Mouse (Mus musculus) hindbrain, embryonic 10.5 days (tissue): ENCODE data around the gene Stag1. TPM values are rescaled to one million over a fixed set of nuclear protein-coding genes. Genes with fewer than 3 reads are reported as not detected.
"Not testable (repeated sequence)": the region's sequence is repeated elsewhere in the genome, so short reads cannot be mapped to it uniquely, and the experiment has no call there.

Source experiments
- DNase-seq: peaks from one replicate; pipeline ENCODE4 v3.0.0-alpha.2; 2017; ENCODE audit warnings: low spot score
- H3K27ac ChIP-seq: fragments of 300-500 bp; sonication (generic); 2 replicates; pipeline ENCODE4 v1.5.1; 2016; ENCODE audit warnings: mild to moderate bottlenecking, moderate library complexity
- H3K27me3 ChIP-seq: fragments of 300-500 bp; sonication (generic); 2 replicates; pipeline ENCODE4 v1.6.1; 2016; ENCODE audit warnings: mild to moderate bottlenecking; ENCODE audit not compliant: poor library complexity, insufficient read depth, severe bottlenecking
- H3K36me3 ChIP-seq: fragments of 300-500 bp; sonication (generic); 2 replicates; pipeline ENCODE4 v1.6.1; 2016; ENCODE audit warnings: mild to moderate bottlenecking, moderate library complexity
- H3K4me1 ChIP-seq: fragments of 300-500 bp; sonication (generic); replicated peaks from 2 replicates; pipeline ENCODE4 v1.6.1; 2016; ENCODE audit warnings: mild to moderate bottlenecking
- H3K4me3 ChIP-seq: fragments of 300-500 bp; sonication (generic); 2 replicates; pipeline ENCODE4 v1.5.1; 2016; ENCODE audit warnings: mild to moderate bottlenecking, moderate library complexity
- H3K9me3 ChIP-seq: fragments of 300-500 bp; sonication (generic); 2 replicates; pipeline ENCODE4 v1.6.1; 2016; ENCODE audit warnings: mild to moderate bottlenecking, moderate library complexity
- WGBS: fragments of 180-500 bp; shearing (Covaris S2); methylation state at CpG from one replicate; pipeline ENCODE4 v1.1.7; 2016; 5-methylcytosine and 5-hydroxymethylcytosine counted together
- polyA plus RNA-seq: library from polyadenylated mRNA; unstranded; fragments of >200 nt; fragmentation: Nextera tagmentation; extraction: Ambion mirVana; gene quantifications from 2 replicates; pipeline ENCODE4 v1.2.1, GENCODE M21; 2016

Gene Stag1
- polyA plus RNA-seq, 1 experiment from 2014 or later, result 40.6 TPM

- Histone ChIP-seq H3K4me1 (no peaks in the 10 kb centered on the region), H3K27me3 (no peaks in the 10 kb centered on the region), H3K36me3 (peaks cover 15% of the 10 kb centered on the region), H3K27ac (no peak overlapping the region), H3K9me3 (0 out of 2 replicates have a peak, but pooled peaks cover 4% of the 10 kb centered on the region), H3K4me3 (no peak overlapping the region)
- DNase-seq, result no peak
Measured at GRCm38 (mm10) chr9:100660587-100660986, 63.0 kb downstream of the Stag1 start.

GRCm38 (mm10) chr9:100663473-100664134, 66.0 kb downstream of the Stag1 start:
- DNase-seq, result no peak
- Histone ChIP-seq H3K27ac (no peak overlapping the region), H3K9me3 (0 out of 2 replicates have a peak, but pooled peaks cover 4% of the 10 kb centered on the region), H3K4me3 (no peak overlapping the region), H3K4me1 (no peaks in the 10 kb centered on the region), H3K36me3 (peaks cover 15% of the 10 kb centered on the region), H3K27me3 (no peaks in the 10 kb centered on the region)
- WGBS, result 91% methylated on average over 4 of the region's 4 CpGs

- no peaks in the 10 kb centered on the region for H3K27me3 ChIP-seq
- DNase-seq, result no peak
- WGBS, result 93% methylated on average over 5 of the region's 5 CpGs
- no peak overlapping the region for H3K4me3 ChIP-seq
- no peaks in the 10 kb centered on the region for H3K4me1 ChIP-seq
- H3K9me3 ChIP-seq, result no peaks in the 10 kb centered on the region
- no peaks in the 10 kb centered on the region for H3K36me3 ChIP-seq
- H3K27ac ChIP-seq, result no peak overlapping the region
Measured at GRCm38 (mm10) chr9:100670151-100670550, 72.6 kb downstream of the Stag1 start.

- Histone ChIP-seq H3K4me3 (no peak overlapping the region), H3K4me1 (no peaks in the 10 kb centered on the region), H3K9me3 (no peaks in the 10 kb centered on the region), H3K27me3 (no peaks in the 10 kb centered on the region), H3K27ac (no peak overlapping the region), H3K36me3 (no peaks in the 10 kb centered on the region)
- DNase-seq, result no peak
Measured at GRCm38 (mm10) chr9:100679036-100679435, 81.4 kb downstream of the Stag1 start.

GRCm38 (mm10) chr9:100682285-100682684, 84.7 kb downstream of the Stag1 start:
- H3K27ac ChIP-seq, result no peak overlapping the region
- no peaks in the 10 kb centered on the region for H3K9me3 ChIP-seq
- no peaks in the 10 kb centered on the region for H3K36me3 ChIP-seq
- H3K27me3 ChIP-seq, result no peaks in the 10 kb centered on the region
- no peak overlapping the region for H3K4me3 ChIP-seq
- H3K4me1 ChIP-seq, result peaks cover 17% of the 10 kb centered on the region
- DNase-seq, result no peak

GRCm38 (mm10) chr9:100685769-100686487, 88.3 kb downstream of the Stag1 start:
- DNase-seq, result peak; percentile 49
- Histone ChIP-seq H3K27ac (no peak overlapping the region), H3K36me3 (no peaks in the 10 kb centered on the region), H3K27me3 (no peaks in the 10 kb centered on the region), H3K4me3 (no peak overlapping the region), H3K4me1 (peaks cover 17% of the 10 kb centered on the region), H3K9me3 (no peaks in the 10 kb centered on the region)
- WGBS, result 26% methylated on average over 3 of the region's 3 CpGs

- no peak overlapping the region for H3K4me3 ChIP-seq
- 88% methylated on average over 3 of the region's 3 CpGs for WGBS
- H3K27ac ChIP-seq, result no peak overlapping the region
- no peak for DNase-seq
- no peaks in the 10 kb centered on the region for H3K9me3 ChIP-seq
- H3K36me3 ChIP-seq, result no peaks in the 10 kb centered on the region
- H3K4me1 ChIP-seq, result peaks cover 17% of the 10 kb centered on the region
- H3K27me3 ChIP-seq, result no peaks in the 10 kb centered on the region
Measured at GRCm38 (mm10) chr9:100689765-100690316, 92.2 kb downstream of the Stag1 start.

- 79% methylated on average over 1 of the region's 1 CpGs for WGBS
- H3K4me1 ChIP-seq, result no peaks in the 10 kb centered on the region
- H3K27ac ChIP-seq, result no peak overlapping the region
- no peak overlapping the region for H3K4me3 ChIP-seq
- no peaks in the 10 kb centered on the region for H3K36me3 ChIP-seq
- no peak for DNase-seq
- no peaks in the 10 kb centered on the region for H3K27me3 ChIP-seq
- no peaks in the 10 kb centered on the region for H3K9me3 ChIP-seq
Measured at GRCm38 (mm10) chr9:100692239-100692638, 94.6 kb downstream of the Stag1 start.

- WGBS, result 93% methylated on average over 2 of the region's 2 CpGs
- H3K27ac ChIP-seq, result no peak overlapping the region
Measured at GRCm38 (mm10) chr9:100696537-100696936, 98.9 kb downstream of the Stag1 start.

GRCm38 (mm10) chr9:100707644-100708043, 110.0 kb downstream of the Stag1 start:
- H3K4me1 ChIP-seq, result no peaks in the 10 kb centered on the region
- no peak overlapping the region for H3K27ac ChIP-seq
- no peaks in the 10 kb centered on the region for H3K27me3 ChIP-seq
- WGBS, result 88% methylated on average over 1 of the region's 1 CpGs
- no peak overlapping the region for H3K4me3 ChIP-seq
- H3K9me3 ChIP-seq, result no peaks in the 10 kb centered on the region
- H3K36me3 ChIP-seq, result no peaks in the 10 kb centered on the region
- no peak for DNase-seq

More at GRCm38 (mm10) chr9:100696537-100696936, 98.9 kb downstream of the Stag1 start:
- H3K36me3 ChIP-seq, result no peaks in the 10 kb centered on the region
- no peaks in the 10 kb centered on the region for H3K27me3 ChIP-seq
- no peak overlapping the region for H3K4me3 ChIP-seq
- no peaks in the 10 kb centered on the region for H3K4me1 ChIP-seq
- H3K9me3 ChIP-seq, result no peaks in the 10 kb centered on the region
- no peak for DNase-seq

- H3K27ac ChIP-seq, result no peak overlapping the region
- DNase-seq, result no peak
Measured at GRCm38 (mm10) chr9:100711665-100712064, 114.1 kb downstream of the Stag1 start.

GRCm38 (mm10) chr9:100724832-100725231, 127.2 kb downstream of the Stag1 start:
- not testable (repeated sequence) for H3K4me3 ChIP-seq, H3K9me3 ChIP-seq, H3K27me3 ChIP-seq, H3K4me1 ChIP-seq, DNase-seq, H3K27ac ChIP-seq
- 92% methylated on average over 2 of the region's 2 CpGs for WGBS
- H3K36me3 ChIP-seq, result peaks cover 19% of the 10 kb centered on the region

More at GRCm38 (mm10) chr9:100711665-100712064, 114.1 kb downstream of the Stag1 start:
- no peak overlapping the region for H3K4me3 ChIP-seq
- peaks cover 10% of the 10 kb centered on the region; the same call in 1 of the 2 replicates for H3K36me3 ChIP-seq
- 78% methylated on average over 2 of the region's 2 CpGs for WGBS
- H3K4me1 ChIP-seq, result no peaks in the 10 kb centered on the region
- no peaks in the 10 kb centered on the region for H3K27me3 ChIP-seq
- H3K9me3 ChIP-seq, result no peaks in the 10 kb centered on the region

GRCm38 (mm10) chr9:100731839-100732238, 134.2 kb downstream of the Stag1 start:
- Histone ChIP-seq H3K4me1 (peaks cover 10% of the 10 kb centered on the region), H3K27me3 (no peaks in the 10 kb centered on the region), H3K9me3 (no peaks in the 10 kb centered on the region), H3K36me3 (no peaks in the 10 kb centered on the region), H3K4me3 (no peak overlapping the region), H3K27ac (no peak overlapping the region)
- DNase-seq, result no peak
- 97% methylated on average over 1 of the region's 1 CpGs for WGBS
